Mouse (Mus musculus): Measurements from ENCODE around the gene Abcg5. TPM values are rescaled to one million over a fixed set of nuclear protein-coding genes. Genes with fewer than 3 reads are reported as not detected.

The Abcg5 gene
- total RNA-seq, 2 experiments from 2014 or later = 0.12 TPM; not detected in 1

- no peak for DNase-seq (ENCODE audit: low spot score in 2 of 2)
- intact Hi-C loops (cut with DNase I) = no loop called here
These were observed 32.4 kb downstream of the Abcg5 start for GRCm38 (mm10) chr17:84650302-84651017.

GRCm38 (mm10) chr17:84647630-84648029 lies 35.2 kb downstream of the Abcg5 start:
- intact Hi-C loops (cut with DNase I) = no loop called here

GRCm38 (mm10) chr17:84646477-84646876 lies 36.3 kb downstream of the Abcg5 start:
- intact Hi-C loops (cut with DNase I) = no loop called here
- no peak for DNase-seq (ENCODE audit: low spot score in 2 of 2)

More at GRCm38 (mm10) chr17:84647630-84648029, 35.2 kb downstream of the Abcg5 start:
- no peak for DNase-seq (ENCODE audit: low spot score in 2 of 2)

GRCm38 (mm10) chr17:84645894-84646293 lies 36.9 kb downstream of the Abcg5 start:
- DNase-seq (ENCODE audit: low spot score in 2 of 2) = no peak
- intact Hi-C loops (cut with DNase I) = no loop called here

GRCm38 (mm10) chr17:84645119-84645518 lies 37.7 kb downstream of the Abcg5 start:
- DNase-seq (ENCODE audit: low spot score in 2 of 2) = no peak
- intact Hi-C loops (cut with DNase I) = no loop called here

- DNase-seq (ENCODE audit: low spot score in 2 of 2) = no peak
- intact Hi-C loops (cut with DNase I) = no loop called here
These were observed 38.3 kb downstream of the Abcg5 start for GRCm38 (mm10) chr17:84644292-84645050.

- DNase-seq (ENCODE audit: low spot score in 2 of 2) = peak in 1 of 2 experiments; percentile 14
- intact Hi-C loops (cut with DNase I) = no loop called here
These were observed 40.5 kb downstream of the Abcg5 start for GRCm38 (mm10) chr17:84642324-84642723.

GRCm38 (mm10) chr17:84641893-84642292 lies 40.9 kb downstream of the Abcg5 start:
- peak; percentile 22 to 33 for DNase-seq (ENCODE audit: low spot score in 2 of 2)

GRCm38 (mm10) chr17:84639796-84640378 lies 42.9 kb downstream of the Abcg5 start:
- intact Hi-C loops (cut with DNase I) = no loop called here
- no peak for DNase-seq (ENCODE audit: low spot score in 2 of 2)

More at GRCm38 (mm10) chr17:84641893-84642292, 40.9 kb downstream of the Abcg5 start:
- intact Hi-C loops (cut with DNase I) = no loop called here

GRCm38 (mm10) chr17:84637971-84638370 lies 44.8 kb downstream of the Abcg5 start:
- intact Hi-C loops (cut with DNase I) = no loop called here
- DNase-seq (ENCODE audit: low spot score in 2 of 2) = no peak

- no peak for DNase-seq (ENCODE audit: low spot score in 2 of 2)
- intact Hi-C loops (cut with DNase I) = no loop called here
These were observed 46.5 kb downstream of the Abcg5 start for GRCm38 (mm10) chr17:84636328-84636727.

- intact Hi-C loops (cut with DNase I) = no loop called here
These were observed 49.4 kb downstream of the Abcg5 start for GRCm38 (mm10) chr17:84633443-84633842.

GRCm38 (mm10) chr17:84631836-84632235 lies 51.0 kb downstream of the Abcg5 start:
- DNase-seq (ENCODE audit: low spot score in 2 of 2) = no peak
- intact Hi-C loops (cut with DNase I) = no loop called here

More at GRCm38 (mm10) chr17:84633443-84633842, 49.4 kb downstream of the Abcg5 start:
- DNase-seq (ENCODE audit: low spot score in 2 of 2) = no peak

GRCm38 (mm10) chr17:84628611-84629010 lies 54.2 kb downstream of the Abcg5 start:
- DNase-seq (ENCODE audit: low spot score in 2 of 2) = no peak
- intact Hi-C loops (cut with DNase I) = loop anchor here (5.0 kb wide), 1 partner anchor 161 kb away; the partner anchor contains the start of gene Thada

GRCm38 (mm10) chr17:84627721-84628120 lies 55.1 kb downstream of the Abcg5 start:
- intact Hi-C loops (cut with DNase I) = loop anchor here (5.0 kb wide), 1 partner anchor 160 kb away; the partner anchor contains the start of gene Thada

GRCm38 (mm10) chr17:84626857-84627305 lies 55.9 kb downstream of the Abcg5 start:
- no peak for DNase-seq (ENCODE audit: low spot score in 2 of 2)
- intact Hi-C loops (cut with DNase I) = loop anchor here (5.0 kb wide), 1 partner anchor 160 kb away; the partner anchor contains the start of gene Thada

More at GRCm38 (mm10) chr17:84627721-84628120, 55.1 kb downstream of the Abcg5 start:
- DNase-seq (ENCODE audit: low spot score in 2 of 2) = no peak

GRCm38 (mm10) chr17:84626276-84626856 lies 56.4 kb downstream of the Abcg5 start, which contains the start of gene Dync2li1:
TSS of gene Dync2li1 (plus strand) at chr17:84626496.
- intact Hi-C loops (cut with DNase I) = loop anchor here (5.0 kb wide), 1 partner anchor 159 kb away; the partner anchor contains the start of gene Thada
- peak; percentile 89 to 91 for DNase-seq (ENCODE audit: low spot score in 2 of 2)

GRCm38 (mm10) chr17:84622873-84623272 lies 59.9 kb downstream of the Abcg5 start:
- intact Hi-C loops (cut with DNase I) = no loop called here
- DNase-seq (ENCODE audit: low spot score in 2 of 2) = no peak

GRCm38 (mm10) chr17:84622028-84622427 lies 60.8 kb downstream of the Abcg5 start:
- intact Hi-C loops (cut with DNase I) = no loop called here
- no peak for DNase-seq (ENCODE audit: low spot score in 2 of 2)
